Mouse (Mus musculus) right cerebral cortex, postnatal 14 days (tissue): ENCODE data around the gene Thbs2.
"Not testable (repeated sequence)": the region's sequence is repeated elsewhere in the genome, so short reads cannot be mapped to it uniquely, and the experiment has no call there.

Experiments
- DNase-seq: peaks from one replicate; pipeline ENCODE4 v3.0.0; 2022

The Thbs2 gene

GRCm38 (mm10) chr17:14624433-14624832 is 69.6 kb downstream of the Thbs2 start:
- DNase-seq, result no peak

- DNase-seq, result not testable (repeated sequence)
Observed at GRCm38 (mm10) chr17:14621006-14621405, 73.0 kb downstream of the Thbs2 start.

GRCm38 (mm10) chr17:14620037-14620436 is 74.0 kb downstream of the Thbs2 start:
- no peak for DNase-seq

- DNase-seq, result no peak
Observed at GRCm38 (mm10) chr17:14619038-14619437, 75.0 kb downstream of the Thbs2 start.
